Mouse (Mus musculus) brown adipose tissue, adult 24 weeks (tissue): ENCODE data around the gene Elovl4. TPM values are rescaled to one million over a fixed set of nuclear protein-coding genes. Genes with fewer than 3 reads are reported as not detected.

Experiments
- H3K27ac ChIP-seq: fragments of 200-500 bp; replicated peaks from 2 replicates; pipeline ENCODE4 v1.5.1; 2012; ENCODE audit warnings: low read depth, mild to moderate bottlenecking, low read length
- H3K4me1 ChIP-seq: fragments of 200-500 bp; 2 replicates; pipeline ENCODE4 v1.6.1; 2012; ENCODE audit warnings: low read length, mixed read lengths; ENCODE audit not compliant: control insufficient read depth, insufficient read depth, insufficient read length
- H3K4me3 ChIP-seq: fragments of 200-500 bp; 2 replicates; pipeline ENCODE4 v1.5.1; 2012; ENCODE audit warnings: low read depth, mild to moderate bottlenecking, low read length, moderate library complexity; ENCODE audit not compliant: insufficient read depth
- polyA plus RNA-seq: library from polyadenylated mRNA; stranded (reverse); fragments of >200 nt; gene quantifications from 2 replicates; pipeline ENCODE4 v1.2.4, GENCODE M21; 2012; ENCODE audit not compliant: missing spikeins, insufficient read depth, insufficient read length

Elovl4 gene
- polyA plus RNA-seq, 1 experiment: 2.5 TPM

DNA sequence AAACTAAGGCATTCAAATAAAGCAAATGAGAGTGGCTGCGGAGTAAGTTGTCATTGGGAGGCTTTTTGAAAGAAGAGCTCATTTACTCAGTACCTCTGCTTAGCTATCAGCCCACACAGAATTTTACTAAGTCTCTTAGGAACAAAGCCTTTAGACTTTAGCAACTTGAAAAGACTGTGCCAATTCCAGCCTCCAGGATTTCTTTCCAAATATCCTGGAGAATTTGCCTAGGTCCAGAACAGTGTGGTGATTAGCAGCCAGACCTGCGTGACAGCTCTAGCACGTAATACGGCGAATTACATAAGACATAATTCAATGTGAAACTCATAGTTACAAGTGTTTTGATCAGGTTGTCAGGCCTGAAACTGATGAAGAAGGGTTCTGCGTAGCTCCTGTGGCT is 16.8 kb downstream of the Elovl4 start:
- H3K27ac ChIP-seq: no peak overlapping the region
- no peaks in the 10 kb centered on the region for H3K4me1 ChIP-seq
- no peak overlapping the region for H3K4me3 ChIP-seq

DNA sequence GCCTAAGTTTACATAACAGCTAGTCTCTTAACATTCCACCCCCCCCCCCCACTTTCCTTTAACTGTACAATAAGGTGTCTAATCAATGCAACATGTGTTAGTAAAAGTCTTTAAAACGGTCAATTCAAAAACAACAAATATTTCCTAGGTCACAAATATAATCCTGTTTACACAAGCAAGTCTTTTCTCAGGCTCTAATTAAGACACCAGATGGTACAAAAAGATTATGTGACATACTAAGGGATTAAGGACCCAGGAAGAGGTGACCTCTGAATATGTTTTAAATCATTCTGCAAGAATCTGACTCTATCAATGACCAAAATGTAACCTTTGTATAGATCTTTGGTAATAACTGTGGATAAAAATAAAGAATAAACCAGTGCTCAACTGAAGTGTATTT is 20.6 kb downstream of the Elovl4 start:
- no peak overlapping the region for H3K4me3 ChIP-seq
- H3K4me1 ChIP-seq: no peaks in the 10 kb centered on the region
- H3K27ac ChIP-seq: no peak overlapping the region

DNA sequence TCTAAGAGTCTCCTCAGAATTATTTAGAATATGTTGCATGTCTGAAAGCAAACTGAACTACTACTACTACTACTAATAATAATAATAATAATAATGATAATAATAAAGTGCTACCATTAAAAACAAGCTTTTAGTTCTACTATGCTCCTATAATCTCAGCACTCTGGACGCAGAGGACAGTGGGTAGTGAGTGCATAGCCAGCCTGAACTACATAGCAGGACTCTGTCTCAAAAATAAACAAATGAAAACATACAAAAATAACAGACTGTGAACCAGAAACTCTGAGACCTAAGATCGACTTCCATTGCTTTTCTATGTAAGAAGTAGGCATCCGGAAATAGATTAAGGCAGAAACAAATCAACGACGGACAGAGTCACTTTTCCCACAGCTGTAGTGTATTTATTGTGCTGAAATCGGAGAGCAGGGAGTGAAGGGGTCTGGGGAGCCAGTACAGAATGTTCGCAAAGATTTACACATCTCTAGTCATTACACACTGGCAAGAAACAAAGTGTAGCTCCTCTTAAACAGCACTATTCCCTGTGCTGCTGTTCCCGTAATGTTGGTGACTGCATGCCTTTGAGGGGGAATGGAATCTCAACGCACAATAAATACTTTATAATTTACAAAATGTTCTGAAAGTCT is 27.6 kb downstream of the Elovl4 start:
- H3K4me1 ChIP-seq: no peaks in the 10 kb centered on the region

DNA sequence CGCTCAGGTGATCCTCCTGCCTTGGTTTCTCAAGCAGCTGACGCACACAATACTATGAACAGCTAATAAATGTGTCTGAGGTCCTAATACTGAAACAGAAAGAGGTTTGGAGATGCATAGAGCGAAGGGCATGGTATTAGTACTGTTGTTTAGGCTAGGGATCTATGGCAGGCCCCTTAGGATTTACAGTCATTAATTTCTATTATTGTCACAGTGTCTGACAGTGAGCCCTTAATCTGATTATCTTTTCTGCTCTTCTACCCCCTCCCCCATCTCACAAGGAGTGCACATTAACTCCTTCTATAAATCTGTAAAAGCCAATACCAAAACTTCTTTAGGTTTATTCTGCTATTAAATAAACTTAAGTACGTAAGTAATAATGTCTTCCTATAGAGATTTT is 44.8 kb downstream of the Elovl4 start:
- Histone ChIP-seq H3K27ac (no peak overlapping the region), H3K4me1 (no peaks in the 10 kb centered on the region), H3K4me3 (no peak overlapping the region)

More for the DNA sequence above, 27.6 kb downstream of the Elovl4 start:
- no peak overlapping the region for H3K27ac ChIP-seq
- no peak overlapping the region for H3K4me3 ChIP-seq

DNA sequence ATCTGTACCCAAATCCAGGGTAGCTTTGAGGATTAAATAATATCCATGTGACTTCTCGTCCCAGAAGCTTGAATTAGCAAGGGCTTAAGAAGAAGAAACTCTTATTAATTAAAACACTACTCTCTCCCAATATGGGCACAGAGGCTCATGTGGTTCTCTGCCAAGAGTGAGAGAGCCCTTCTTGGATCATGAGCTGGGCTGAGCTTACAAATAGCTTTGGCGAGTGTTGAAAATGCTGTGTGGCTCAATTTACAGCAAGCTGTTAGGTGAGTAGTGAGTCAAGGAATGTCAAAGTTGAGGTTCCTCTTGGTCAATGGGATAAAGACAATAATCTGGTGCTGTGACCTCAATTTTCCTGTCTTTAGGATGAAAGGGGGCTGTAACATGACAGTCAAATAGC is 74.2 kb downstream of the Elovl4 start:
- Histone ChIP-seq H3K4me3 (no peak overlapping the region), H3K27ac (peak overlapping the region; percentile 62), H3K4me1 (peaks cover 11% of the 10 kb centered on the region)

DNA sequence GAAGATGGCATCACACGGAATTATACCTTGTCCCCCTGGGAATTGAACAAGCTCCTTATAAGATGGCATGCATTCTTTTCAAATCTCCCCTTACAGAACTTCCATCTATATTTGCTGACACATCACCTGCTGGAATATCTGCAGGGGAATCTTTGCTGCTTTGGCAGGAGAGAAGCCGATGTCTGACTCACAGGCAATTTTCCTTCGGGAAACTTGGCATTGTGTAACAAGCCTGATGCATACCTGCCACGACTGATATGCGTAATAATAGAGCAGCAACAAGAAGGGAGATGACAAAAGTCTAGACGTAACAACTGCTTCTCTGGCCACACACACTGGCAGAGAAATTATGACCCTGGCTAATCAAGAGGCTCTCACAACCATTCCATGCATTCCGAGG is 75.2 kb downstream of the Elovl4 start:
- no peak overlapping the region for H3K4me3 ChIP-seq
- peaks cover 11% of the 10 kb centered on the region for H3K4me1 ChIP-seq
- H3K27ac ChIP-seq: no peak overlapping the region

Other genes starting within 250 kb of the Elovl4 start
- 0.46 TPM in 1 of 2 replicates, not detected in the other for gene Ttk, start 28.4 kb upstream of the Elovl4 start, polyA plus RNA-seq
- 253 and 257 TPM in 2 replicates for gene Bckdhb, start 118.9 kb upstream of the Elovl4 start, polyA plus RNA-seq